Mouse (Mus musculus) myocyte (in vitro differentiated cells): ENCODE results near the gene Tmprss3. TPM values are rescaled to one million over a fixed set of nuclear protein-coding genes. Genes with fewer than 3 reads are reported as not detected.

Experiments used
- H3K27me3 ChIP-seq: one replicate; pipeline ENCODE4 v1.6.1; 2011; ENCODE audit not compliant: control insufficient read depth, insufficient read depth, insufficient read length
- H3K36me3 ChIP-seq: one replicate; pipeline ENCODE4 v1.6.1; 2011; ENCODE audit not compliant: control insufficient read depth, insufficient read depth
- H3K4me2 ChIP-seq: one replicate; pipeline ENCODE4 v1.6.1; 2011; ENCODE audit warnings: low read depth, control low read depth
- H3K4me3 ChIP-seq: one replicate; pipeline ENCODE4 v1.5.1; 2011; ENCODE audit warnings: mild to moderate bottlenecking, control low read depth, moderate library complexity
- H3K79me2 ChIP-seq: one replicate; pipeline ENCODE4 v1.6.1; 2011; ENCODE audit not compliant: control insufficient read depth, insufficient read depth
- H3ac ChIP-seq: one replicate; pipeline ENCODE4 v1.6.1; 2011; ENCODE audit not compliant: control insufficient read depth, insufficient read length
- CEBPB ChIP-seq: IDR thresholded peaks from 2 replicates; pipeline ENCODE4 v1.6.1; 2011; ENCODE audit warnings: mild to moderate bottlenecking, moderate library complexity; ENCODE audit not compliant: poor library complexity, insufficient read depth, severe bottlenecking
- E2F4 ChIP-seq: IDR thresholded peaks from one replicate; pipeline ENCODE4 v1.6.1; 2011; ENCODE audit warnings: mild to moderate bottlenecking, control low read depth, moderate library complexity; ENCODE audit not compliant: insufficient read depth
- MAX ChIP-seq: IDR thresholded peaks from one replicate; pipeline ENCODE4 v1.6.1; 2011; ENCODE audit warnings: low read depth, mild to moderate bottlenecking, control low read depth
- MYOD1 ChIP-seq, 3 experiments: IDR thresholded peaks; one replicate each; pipeline ENCODE4 v1.6.1; 2011; ENCODE audit warnings: control low read depth in 2 of 3, low read depth in 2 of 3, mild to moderate bottlenecking in 2 of 3, moderate library complexity in 1 of 3; ENCODE audit not compliant: insufficient read length in 2 of 3, control insufficient read depth in 1 of 3
- MYOG ChIP-seq, 3 experiments: IDR thresholded peaks; one replicate each; pipeline ENCODE4 v1.6.1; 2011; ENCODE audit warnings: control low read depth in 2 of 3, low read depth in 2 of 3, mild to moderate bottlenecking in 2 of 3; ENCODE audit not compliant: insufficient read length in 2 of 3, control insufficient read depth in 1 of 3, insufficient read depth in 1 of 3
- POLR2A ChIP-seq: IDR thresholded peaks from one replicate; pipeline ENCODE4 v1.6.1; 2011; ENCODE audit warnings: low read depth, mild to moderate bottlenecking, control low read depth, moderate library complexity; ENCODE audit not compliant: insufficient read length
- POLR2AphosphoS2 ChIP-seq: IDR thresholded peaks from one replicate; pipeline ENCODE4 v1.6.1; 2011; ENCODE audit warnings: low read depth, control low read depth; ENCODE audit not compliant: insufficient read length
- REST ChIP-seq: IDR thresholded peaks from one replicate; pipeline ENCODE4 v1.6.1; 2011; ENCODE audit warnings: mild to moderate bottlenecking, control low read depth, moderate library complexity; ENCODE audit not compliant: insufficient read depth, insufficient read length
- SRF ChIP-seq: IDR thresholded peaks from one replicate; pipeline ENCODE4 v1.6.1; 2011; ENCODE audit warnings: low read depth; ENCODE audit not compliant: control insufficient read depth, insufficient read length
- TCF12 ChIP-seq: IDR thresholded peaks from one replicate; pipeline ENCODE4 v1.6.1; 2011; ENCODE audit warnings: mild to moderate bottlenecking, control low read depth; ENCODE audit not compliant: poor library complexity, insufficient read depth, severe bottlenecking
- TCF3 ChIP-seq: IDR thresholded peaks from one replicate; pipeline ENCODE4 v1.6.1; 2011; ENCODE audit warnings: low read depth, control low read depth; ENCODE audit not compliant: insufficient read length
- USF1 ChIP-seq: IDR thresholded peaks from one replicate; pipeline ENCODE4 v1.6.1; 2011; ENCODE audit warnings: low read depth, mild to moderate bottlenecking, control low read depth, moderate library complexity
- polyA plus RNA-seq: library from polyadenylated mRNA; unstranded; fragments of >200 nt; fragmentation: generic; extraction: Trizol; gene quantifications from one replicate; pipeline ENCODE4 v1.2.1, GENCODE M21; 2012; ENCODE audit warnings: missing spikeins

The Tmprss3 gene
- polyA plus RNA-seq: not detected

- Histone ChIP-seq H3K4me3 (no peak within 1 kb of the TSS), H3K4me2 (no peak within 1 kb of the TSS), H3K36me3 (no peaks in the 10 kb centered on the region), H3K27me3 (no peaks in the 10 kb centered on the region), H3ac (no peak within 1 kb of the TSS), H3K79me2 (no peaks in the 10 kb centered on the region)
- TF ChIP-seq MAX: no peak
- no peak for TF ChIP-seq TCF3
Observed at GRCm38 (mm10) chr17:31198877-31199276, at the start of gene Tmprss3. Gene Tmprss3 (minus strand): TSS chr17:31198977.

DNA sequence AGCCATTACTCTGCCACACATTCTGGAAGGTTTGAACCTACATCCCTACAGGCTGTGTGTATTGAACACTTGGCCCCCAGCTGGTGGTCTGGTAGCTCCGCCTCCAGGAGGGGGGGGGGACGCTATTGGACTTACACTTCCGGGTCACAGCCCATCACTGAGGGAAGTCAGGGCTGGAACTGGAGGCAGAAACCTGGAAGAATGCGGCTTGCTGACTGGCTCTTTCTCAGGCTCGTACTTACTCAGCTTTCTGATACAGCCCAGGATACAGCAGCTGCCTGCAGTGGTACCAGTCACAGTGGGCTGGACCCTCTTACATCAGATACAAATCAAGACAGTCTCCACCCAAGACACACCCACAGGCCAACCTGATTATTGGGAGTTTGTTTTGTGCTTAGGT lies 48.4 kb upstream of the Tmprss3 start:
- no peak overlapping the region for H3K4me2 ChIP-seq
- TF ChIP-seq MAX: no peak
- TF ChIP-seq CEBPB: no peak
- no peak for TF ChIP-seq SRF
- TF ChIP-seq POLR2AphosphoS2: no peak
- no peak for TF ChIP-seq MYOG (IDR thresholded peaks at IDR 0.05; ENCODE audit: control insufficient read depth in 1 of 3, insufficient read depth in 1 of 3, insufficient read length in 2 of 3, low read depth in 2 of 3)
- TF ChIP-seq MYOD1 (IDR thresholded peaks at IDR 0.05; ENCODE audit: control insufficient read depth in 1 of 3, insufficient read length in 2 of 3, low read depth in 2 of 3): no peak
- TF ChIP-seq TCF12: no peak
- no peak for TF ChIP-seq USF1
- no peak for TF ChIP-seq E2F4
- no peak for TF ChIP-seq REST
- no peak for TF ChIP-seq TCF3
- no peak for TF ChIP-seq POLR2A
- no peak overlapping the region for H3ac ChIP-seq
- no peaks in the 10 kb centered on the region for H3K79me2 ChIP-seq
- peaks cover 10% of the 10 kb centered on the region for H3K27me3 ChIP-seq
- H3K4me3 ChIP-seq: no peak overlapping the region
- no peaks in the 10 kb centered on the region for H3K36me3 ChIP-seq

DNA sequence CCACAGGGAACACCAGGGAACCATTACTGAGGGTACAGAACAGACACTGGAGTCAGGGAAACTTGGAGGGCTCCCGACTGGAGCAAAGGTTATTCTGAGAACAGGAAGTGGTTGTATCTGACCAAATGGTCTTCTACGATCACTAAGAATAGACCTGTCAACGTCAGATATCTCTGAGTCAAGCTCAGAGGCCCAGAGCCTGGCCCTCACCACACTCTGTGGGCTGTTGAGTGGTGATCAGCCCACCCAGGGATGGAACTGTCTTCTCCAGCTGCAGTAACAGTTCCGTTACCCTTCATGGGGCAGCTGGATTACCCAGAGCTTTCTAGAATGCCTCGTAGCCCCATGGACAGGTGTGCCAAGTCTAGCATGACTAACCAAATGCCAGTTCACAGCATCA lies 46.5 kb upstream of the Tmprss3 start:
- Histone ChIP-seq H3K79me2 (no peaks in the 10 kb centered on the region), H3ac (no peak overlapping the region), H3K36me3 (no peaks in the 10 kb centered on the region), H3K4me2 (no peak overlapping the region), H3K4me3 (no peak overlapping the region), H3K27me3 (peaks cover 10% of the 10 kb centered on the region)
- no peak for TF ChIP-seq TCF12

DNA sequence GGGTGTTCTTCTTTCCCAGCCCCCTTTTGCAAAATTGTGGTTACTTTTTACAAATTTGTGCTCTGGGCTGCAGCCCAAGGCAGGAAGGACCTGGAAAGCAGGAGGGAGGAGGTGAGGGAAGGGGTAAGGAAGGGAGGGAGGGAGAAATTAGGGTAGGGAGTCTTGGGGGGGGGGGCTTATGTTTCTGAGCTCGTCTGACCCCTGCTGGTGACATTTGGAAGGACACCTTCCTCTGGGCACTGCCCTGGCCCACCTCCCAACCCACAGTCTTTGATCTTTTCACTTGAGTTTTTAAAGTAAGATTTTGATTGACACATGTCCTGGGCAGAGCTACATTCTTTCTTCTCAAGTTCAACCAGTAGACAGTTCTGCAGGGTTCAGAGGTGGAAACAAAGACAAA lies 44.0 kb upstream of the Tmprss3 start:
- Histone ChIP-seq H3K79me2 (no peaks in the 10 kb centered on the region), H3K4me2 (no peak overlapping the region), H3K27me3 (peaks cover 6% of the 10 kb centered on the region), H3K4me3 (no peak overlapping the region), H3ac (no peak overlapping the region), H3K36me3 (no peaks in the 10 kb centered on the region)
- TF ChIP-seq SRF: no peak
- no peak for TF ChIP-seq E2F4
- TF ChIP-seq TCF3: no peak
- no peak for TF ChIP-seq CEBPB
- no peak for TF ChIP-seq MAX
- no peak for TF ChIP-seq USF1
- no peak for TF ChIP-seq MYOD1 (IDR thresholded peaks at IDR 0.05; ENCODE audit: control insufficient read depth in 1 of 3, insufficient read length in 2 of 3, low read depth in 2 of 3)
- TF ChIP-seq TCF12: no peak
- no peak for TF ChIP-seq MYOG (IDR thresholded peaks at IDR 0.05; ENCODE audit: control insufficient read depth in 1 of 3, insufficient read depth in 1 of 3, insufficient read length in 2 of 3, low read depth in 2 of 3)
- no peak for TF ChIP-seq POLR2A
- TF ChIP-seq POLR2AphosphoS2: no peak
- TF ChIP-seq REST: no peak

- Histone ChIP-seq H3K27me3 (no peaks in the 10 kb centered on the region), H3K79me2 (no peaks in the 10 kb centered on the region), H3K4me3 (no peak overlapping the region), H3K4me2 (no peak overlapping the region), H3K36me3 (no peaks in the 10 kb centered on the region), H3ac (no peak overlapping the region)
- TF ChIP-seq SRF (no peak), E2F4 (no peak), CEBPB (no peak)
Observed at GRCm38 (mm10) chr17:31241156-31241555, 42.4 kb upstream of the Tmprss3 start.

DNA sequence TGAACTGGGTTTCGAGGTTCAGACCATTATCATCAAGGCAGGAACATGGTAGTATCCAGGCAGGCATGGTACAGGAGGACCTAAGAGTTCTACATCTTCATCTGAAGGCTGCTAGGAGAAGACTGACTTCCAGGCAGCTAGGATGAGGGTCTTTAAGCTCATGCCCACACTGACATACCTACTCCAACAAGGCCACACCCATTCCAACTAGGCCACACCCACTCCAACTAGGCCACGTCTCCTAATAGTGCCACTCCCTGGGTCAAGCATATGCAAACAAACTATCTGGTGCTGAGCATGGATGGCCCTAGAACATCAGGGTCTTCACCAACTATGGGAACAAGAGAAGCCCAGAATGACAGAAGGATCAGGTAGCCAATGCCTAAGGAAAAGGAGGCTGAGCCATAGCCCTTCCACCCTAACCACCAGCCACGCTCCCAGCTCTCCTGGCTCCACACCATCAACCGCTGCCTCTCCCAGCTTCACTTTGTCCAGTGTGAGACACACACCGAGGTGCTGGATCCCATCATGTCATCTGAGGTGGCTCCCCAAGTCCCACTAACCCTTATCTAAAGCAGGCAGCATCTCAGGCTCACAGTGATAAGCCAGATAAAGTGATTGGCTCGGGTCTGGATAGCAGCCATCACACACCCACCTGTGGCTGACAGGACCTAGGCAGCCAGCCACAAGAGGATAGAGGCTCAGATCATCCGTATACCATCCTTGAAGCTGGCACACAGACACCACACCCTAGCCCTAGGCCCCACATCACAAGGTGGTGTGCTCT lies 39.6 kb upstream of the Tmprss3 start:
- no peaks in the 10 kb centered on the region for H3K79me2 ChIP-seq
- H3K27me3 ChIP-seq: no peaks in the 10 kb centered on the region
- no peak overlapping the region for H3K4me3 ChIP-seq
- no peaks in the 10 kb centered on the region for H3K36me3 ChIP-seq
- H3ac ChIP-seq: no peak overlapping the region
- TF ChIP-seq POLR2AphosphoS2 (no peak), TCF12 (no peak), MYOG (IDR thresholded peaks at IDR 0.05; ENCODE audit: control insufficient read depth in 1 of 3, insufficient read depth in 1 of 3, insufficient read length in 2 of 3, low read depth in 2 of 3) (no peak), POLR2A (no peak), E2F4 (no peak), MYOD1 (IDR thresholded peaks at IDR 0.05; ENCODE audit: control insufficient read depth in 1 of 3, insufficient read length in 2 of 3, low read depth in 2 of 3) (no peak)
- no peak overlapping the region for H3K4me2 ChIP-seq
